Mouse (Mus musculus) ES-Bruce4 (cell line): ENCODE measurements around the gene Vwa5b1.

Experiments used
- CTCF ChIP-seq: IDR thresholded peaks from one replicate; pipeline ENCODE4 v1.8.1; 2011; ENCODE audit warnings: low read depth, low read length
- POLR2A ChIP-seq: IDR thresholded peaks from one replicate; pipeline ENCODE4 v1.8.1; 2011; ENCODE audit warnings: low read length; ENCODE audit not compliant: insufficient read depth

GRCm38 (mm10) chr4:138628256-138628655, 7.4 kb downstream of the Vwa5b1 start:
- TF ChIP-seq POLR2A = no peak
- TF ChIP-seq CTCF = no peak
